Mouse (Mus musculus) forebrain, embryonic 15.5 days (tissue): Measurements from ENCODE around the gene Kcnc1. TPM values are rescaled to one million over a fixed set of nuclear protein-coding genes. Genes with fewer than 3 reads are reported as not detected.

Experiments used
- polyA plus RNA-seq: library from polyadenylated mRNA; unstranded; fragments of >200 nt; fragmentation: Nextera tagmentation; extraction: Ambion mirVana; gene quantifications from 2 replicates; pipeline ENCODE4 v1.2.1, GENCODE M21; 2015

Kcnc1 gene
- polyA plus RNA-seq, 1 experiment from 2014 or later: 10.0 TPM

Other genes starting within 250 kb of the Kcnc1 start
- gene Abcc8, start 216.5 kb upstream of the Kcnc1 start, polyA plus RNA-seq: 30.1 and 31.8 TPM in 2 replicates
- gene Ush1c, start 158.0 kb upstream of the Kcnc1 start, polyA plus RNA-seq: 2.2 TPM in 2 replicates
- gene Otog, start 155.5 kb upstream of the Kcnc1 start, polyA plus RNA-seq: 0.05 TPM in 1 of 2 replicates, not detected in the other
- 0.09 TPM in 1 of 2 replicates, not detected in the other for gene Myod1, start 20.0 kb upstream of the Kcnc1 start, polyA plus RNA-seq
- gene Sergef, start 243.3 kb downstream of the Kcnc1 start, polyA plus RNA-seq: 28.4 and 29.4 TPM in 2 replicates